Mouse (Mus musculus): ENCODE data around the gene Mov10.

DNA sequence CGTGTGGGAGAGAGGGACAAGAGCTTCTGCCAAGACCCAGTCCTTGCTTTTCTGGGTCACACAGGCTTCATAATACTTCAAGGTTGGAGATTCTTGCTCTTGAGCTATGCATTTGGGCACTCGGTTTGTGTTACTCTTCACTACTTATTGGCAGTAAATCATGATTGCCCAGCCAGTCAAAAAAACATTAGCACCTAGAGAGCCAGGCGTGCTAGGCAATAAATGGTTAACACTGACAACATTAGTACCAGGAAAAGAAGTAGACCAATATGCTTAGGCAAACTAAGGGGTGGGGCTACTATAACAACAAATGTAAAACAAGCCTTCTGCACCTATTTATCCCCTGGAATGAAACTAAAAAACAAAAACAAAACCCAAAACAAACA is 379 bp upstream of the Mov10 start:
- TF ChIP-seq POLR2A (IDR thresholded peaks at IDR 0.05; ENCODE audit: low read depth, low read length) = no peak
- TF ChIP-seq CTCF (conservative IDR thresholded peaks at IDR 0.05; ENCODE audit: insufficient read depth, insufficient read length, low read depth, low read length) = no peak

Data from kidney, adult 2 months (tissue).